Mouse (Mus musculus) MEL (cell line): Measurements from ENCODE around the gene Adcy1. TPM values are rescaled to one million over a fixed set of nuclear protein-coding genes. Genes with fewer than 3 reads are reported as not detected.

Experiments
- DNase-seq: peaks from one replicate; pipeline ENCODE4 v3.0.0; 2011; ENCODE audit warnings: low read depth, low spot score
- H3K27ac ChIP-seq: 2 replicates; pipeline ENCODE4 v1.5.1; 2012; ENCODE audit warnings: low read depth, mild to moderate bottlenecking, control low read depth, low read length, moderate library complexity; ENCODE audit not compliant: control insufficient read depth
- H3K27me3 ChIP-seq, 2 experiments: fragments of 150-350 bp in 1 of 2; sonication (generic) in 1 of 2; 2 replicates each; pipeline ENCODE4 v1.6.1; 2012; ENCODE audit warnings: low read length in 2 of 2, mild to moderate bottlenecking in 2 of 2, improper control_type of control experiment in 1 of 2, moderate library complexity in 1 of 2; ENCODE audit not compliant: insufficient read depth in 2 of 2, control insufficient read depth in 1 of 2
- H3K36me3 ChIP-seq, 2 experiments: 2 replicates each; pipeline ENCODE4 v1.6.1; 2012 to 2014; ENCODE audit warnings: low read length in 2 of 2, improper control_type of control experiment in 1 of 2, inconsistent platforms in 1 of 2, mild to moderate bottlenecking in 1 of 2; ENCODE audit not compliant: insufficient read depth in 2 of 2, control insufficient read depth in 1 of 2
- H3K4me1 ChIP-seq, 2 experiments: fragments of 150-350 bp in 1 of 2; sonication (generic) in 1 of 2; 2 replicates each; pipeline ENCODE4 v1.6.1; 2012; ENCODE audit warnings: low read length in 2 of 2, improper control_type of control experiment in 1 of 2, mild to moderate bottlenecking in 1 of 2; ENCODE audit not compliant: insufficient read depth in 2 of 2, control insufficient read depth in 1 of 2
- H3K4me3 ChIP-seq, 2 experiments: fragments of 150-350 bp in 1 of 2; sonication (generic) in 1 of 2; 2 replicates each; pipeline ENCODE4 v1.5.1; 2012; ENCODE audit warnings: low read depth in 2 of 2, low read length in 2 of 2, mild to moderate bottlenecking in 2 of 2, moderate library complexity in 2 of 2, control low read depth in 1 of 2, improper control_type of control experiment in 1 of 2; ENCODE audit not compliant: control insufficient read depth in 1 of 2, insufficient read depth in 1 of 2
- H3K79me2 ChIP-seq: 2 replicates; pipeline ENCODE4 v1.6.1; 2012; ENCODE audit warnings: mild to moderate bottlenecking, low read length, moderate library complexity; ENCODE audit not compliant: control insufficient read depth, poor library complexity, insufficient read depth
- H3K9ac ChIP-seq: 2 replicates; pipeline ENCODE4 v1.6.1; 2012; ENCODE audit warnings: low read depth, mild to moderate bottlenecking, control low read depth, low read length, moderate library complexity; ENCODE audit not compliant: control insufficient read depth, poor library complexity, severe bottlenecking
- H3K9me3 ChIP-seq: fragments of 150-350 bp; sonication (generic); replicated peaks from 2 replicates; pipeline ENCODE4 v1.6.1; 2012; ENCODE audit warnings: mild to moderate bottlenecking, low read length, improper control_type of control experiment, moderate library complexity; ENCODE audit not compliant: insufficient read depth
- BHLHE40 ChIP-seq: IDR thresholded peaks from 2 replicates; pipeline ENCODE4 v1.6.1; 2012; ENCODE audit warnings: low read depth, mild to moderate bottlenecking, inconsistent platforms, low read length, improper control_type of control experiment, borderline replicate concordance
- CHD2 ChIP-seq: IDR thresholded peaks from 2 replicates; pipeline ENCODE4 v1.6.1; 2011; ENCODE audit warnings: low read length, improper control_type of control experiment
- CTCF ChIP-seq, 3 experiments: IDR thresholded peaks in 2 of 3; conservative IDR thresholded peaks in 1 of 3; 2 replicates each; pipeline ENCODE4 v1.5.1; 2011 to 2012; ENCODE audit warnings: low read length in 3 of 3, low read depth in 2 of 3, mild to moderate bottlenecking in 2 of 3, improper control_type of control experiment in 1 of 3, inconsistent platforms in 1 of 3, mixed read lengths in 1 of 3, moderate library complexity in 1 of 3; ENCODE audit not compliant: control insufficient read depth in 1 of 3, insufficient read depth in 1 of 3, poor library complexity in 1 of 3, severe bottlenecking in 1 of 3
- E2F4 ChIP-seq: IDR thresholded peaks from 2 replicates; pipeline ENCODE4 v1.6.1; 2011; ENCODE audit warnings: low read depth, low read length, improper control_type of control experiment, borderline replicate concordance
- EP300 ChIP-seq, 2 experiments: IDR thresholded peaks; 2 replicates each; pipeline ENCODE4 v1.6.1; 2011; ENCODE audit warnings: improper control_type of control experiment in 2 of 2, low read length in 2 of 2, low read depth in 1 of 2, mild to moderate bottlenecking in 1 of 2
- GATA1 ChIP-seq: IDR thresholded peaks from 2 replicates; pipeline ENCODE4 v1.6.1; 2011; ENCODE audit warnings: low read depth, low read length, improper control_type of control experiment
- HCFC1 ChIP-seq: IDR thresholded peaks from 2 replicates; pipeline ENCODE4 v1.6.1; 2012; ENCODE audit warnings: low read depth, mild to moderate bottlenecking, inconsistent platforms, low read length, improper control_type of control experiment, moderate library complexity
- JUND ChIP-seq: IDR thresholded peaks from 2 replicates; pipeline ENCODE4 v1.6.1; 2011; ENCODE audit warnings: low read depth, mild to moderate bottlenecking, improper control_type of control experiment, low read length
- KAT2A ChIP-seq: conservative IDR thresholded peaks from 2 replicates; pipeline ENCODE4 v1.6.1; 2012; ENCODE audit warnings: low read depth, low read length, improper control_type of control experiment, inconsistent platforms
- MAFK ChIP-seq: IDR thresholded peaks from 2 replicates; pipeline ENCODE4 v1.6.1; 2011; ENCODE audit warnings: low read depth, mild to moderate bottlenecking, low read length, improper control_type of control experiment, borderline replicate concordance
- MEF2A ChIP-seq: IDR thresholded peaks from 2 replicates; pipeline ENCODE4 v1.6.1; 2014; ENCODE audit warnings: low read depth, mild to moderate bottlenecking, inconsistent platforms, low read length, improper control_type of control experiment; ENCODE audit not compliant: poor library complexity, insufficient replicate concordance, severe bottlenecking; ENCODE audit errors: extremely low read depth
- MXI1 ChIP-seq: IDR thresholded peaks from 2 replicates; pipeline ENCODE4 v1.6.1; 2011; ENCODE audit warnings: mild to moderate bottlenecking, low read depth, low read length, improper control_type of control experiment
- MYB ChIP-seq: IDR thresholded peaks from 2 replicates; pipeline ENCODE4 v1.6.1; 2011; ENCODE audit warnings: mild to moderate bottlenecking, low read depth, low read length, improper control_type of control experiment
- NELFE ChIP-seq: IDR thresholded peaks from 2 replicates; pipeline ENCODE4 v1.6.1; 2011; ENCODE audit warnings: low read depth, low read length, improper control_type of control experiment
- POLR2A ChIP-seq, 2 experiments: IDR thresholded peaks; 2 replicates each; pipeline ENCODE4 v1.6.1; 2011 to 2012; ENCODE audit warnings: low read length in 2 of 2, mild to moderate bottlenecking in 2 of 2, control low read depth in 1 of 2, improper control_type of control experiment in 1 of 2, low read depth in 1 of 2, moderate library complexity in 1 of 2; ENCODE audit not compliant: control insufficient read depth in 1 of 2, insufficient read depth in 1 of 2, poor library complexity in 1 of 2
- POLR2AphosphoS2 ChIP-seq: IDR thresholded peaks from 2 replicates; pipeline ENCODE4 v1.6.1; 2011; ENCODE audit warnings: low read length, improper control_type of control experiment
- POLR2AphosphoS5 ChIP-seq: IDR thresholded peaks from 2 replicates; pipeline ENCODE4 v1.6.1; 2012; ENCODE audit warnings: low read depth, borderline replicate concordance, mild to moderate bottlenecking, inconsistent platforms, low read length, moderate library complexity, mixed read lengths
- RAD21 ChIP-seq: IDR thresholded peaks from 2 replicates; pipeline ENCODE4 v1.6.1; 2011; ENCODE audit warnings: mild to moderate bottlenecking, low read depth, low read length, improper control_type of control experiment
- SMC3 ChIP-seq: IDR thresholded peaks from 2 replicates; pipeline ENCODE4 v1.6.1; 2011; ENCODE audit warnings: low read depth, low read length, improper control_type of control experiment
- TAL1 ChIP-seq: IDR thresholded peaks from 2 replicates; pipeline ENCODE4 v1.6.1; 2012; ENCODE audit warnings: mild to moderate bottlenecking, inconsistent platforms, low read length, moderate library complexity, mixed read lengths
- USF1 ChIP-seq: IDR thresholded peaks from 2 replicates; pipeline ENCODE4 v1.6.1; 2014; ENCODE audit warnings: low read depth, mild to moderate bottlenecking, inconsistent platforms, low read length, improper control_type of control experiment, moderate library complexity
- ZC3H11A ChIP-seq: IDR thresholded peaks from 2 replicates; pipeline ENCODE4 v1.6.1; 2012; ENCODE audit warnings: low read depth, mild to moderate bottlenecking, inconsistent platforms, low read length, improper control_type of control experiment
- ZKSCAN1 ChIP-seq: IDR thresholded peaks from 2 replicates; pipeline ENCODE4 v1.6.1; 2012; ENCODE audit warnings: low read depth, mild to moderate bottlenecking, inconsistent platforms, low read length, improper control_type of control experiment, moderate library complexity
- ZMIZ1 ChIP-seq: IDR thresholded peaks from 2 replicates; pipeline ENCODE4 v1.6.1; 2012; ENCODE audit warnings: low read depth, mild to moderate bottlenecking, inconsistent platforms, low read length, improper control_type of control experiment, moderate library complexity
- polyA plus RNA-seq, 2 experiments: library from polyadenylated mRNA; stranded (reverse) in 1 of 2; unstranded in 1 of 2; fragments of >175 nt in 1 of 2; fragments of >200 nt in 1 of 2; gene quantifications; 2 replicates each; pipeline versions ENCODE4 v1.2.1 to v1.2.4; 2012; ENCODE audit warnings: low replicate concordance in 2 of 2, low read depth in 1 of 2; ENCODE audit not compliant: insufficient read length in 2 of 2, insufficient read depth in 1 of 2, missing spikeins in 1 of 2
- total RNA-seq: library from RNA; depleted of rRNA; stranded (reverse); fragments of 300-350 nt; gene quantifications from 2 replicates; pipeline ENCODE4 v1.2.3, GENCODE M21; 2012

Adcy1 gene
- total and polyA plus RNA-seq, 3 experiments = under 0.01 TPM; not detected in 2

DNA sequence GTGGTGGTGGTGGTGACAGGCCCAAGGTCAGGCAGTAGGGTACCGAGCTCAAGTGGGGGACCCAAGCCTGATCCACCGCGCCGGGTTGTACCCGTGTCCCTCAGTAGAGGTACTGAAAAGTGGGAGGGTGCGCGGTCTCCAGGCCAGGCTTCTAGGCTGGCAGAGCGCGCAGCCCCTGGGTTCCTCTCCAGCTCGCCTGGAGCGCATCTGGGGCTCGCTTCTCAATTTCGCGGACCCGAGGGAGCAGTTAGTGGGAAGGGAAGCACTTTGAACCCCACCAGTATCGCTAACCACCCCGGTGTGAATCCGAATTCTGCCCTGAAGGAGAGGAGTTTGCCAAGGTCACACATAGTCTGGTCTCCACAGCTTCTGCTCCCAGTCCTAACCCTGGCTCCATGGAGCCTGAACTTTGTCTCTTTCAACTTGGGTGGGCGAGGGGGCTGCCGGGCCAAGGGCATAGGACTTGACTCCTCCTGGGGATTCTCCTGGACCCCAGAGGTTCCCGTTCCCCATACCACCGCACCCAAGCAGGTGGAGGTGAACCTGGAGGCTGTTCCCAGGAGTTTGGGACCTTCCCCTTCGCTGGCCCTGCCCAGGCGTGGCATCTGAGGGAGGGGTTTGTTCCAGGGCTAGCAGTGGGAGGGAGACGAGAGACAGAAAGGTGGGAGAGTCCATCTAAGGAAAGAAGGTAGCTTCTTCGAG, 1.3 kb downstream of the Adcy1 start:
- no peak overlapping the region for H3K9ac ChIP-seq
- no peak for TF ChIP-seq EP300 (IDR thresholded peaks at IDR 0.05; ENCODE audit: low read depth in 1 of 2, low read length in 2 of 2)
- TF ChIP-seq KAT2A = no peak
- no peak for TF ChIP-seq ZMIZ1
- TF ChIP-seq POLR2A (IDR thresholded peaks at IDR 0.05; ENCODE audit: control insufficient read depth in 1 of 2, insufficient read depth in 1 of 2, low read depth in 1 of 2, low read length in 2 of 2, poor library complexity in 1 of 2) = no peak
- TF ChIP-seq CHD2 = no peak
- TF ChIP-seq GATA1 = no peak
- no peak for TF ChIP-seq MXI1
- no peaks in the 10 kb centered on the region for H3K36me3 ChIP-seq
- H3K4me1 ChIP-seq = no peaks in the 10 kb centered on the region
- no peak overlapping the region for H3K27ac ChIP-seq
- H3K79me2 ChIP-seq = no peaks in the 10 kb centered on the region
- H3K27me3 ChIP-seq = no peaks in the 10 kb centered on the region; a peak in 1 of 4 replicates
- no peak overlapping the region for H3K4me3 ChIP-seq
- no peaks in the 10 kb centered on the region for H3K9me3 ChIP-seq
- no peak for DNase-seq

GRCm38 (mm10) chr11:7065388-7065787, 2.1 kb downstream of the Adcy1 start:
- TF ChIP-seq USF1 (no peak), ZKSCAN1 (no peak), NELFE (no peak), POLR2A (IDR thresholded peaks at IDR 0.05; ENCODE audit: control insufficient read depth in 1 of 2, insufficient read depth in 1 of 2, low read depth in 1 of 2, low read length in 2 of 2, poor library complexity in 1 of 2) (no peak), POLR2AphosphoS5 (no peak), HCFC1 (no peak), GATA1 (no peak), BHLHE40 (no peak)
- H3K27ac ChIP-seq = no peak overlapping the region
- no peaks in the 10 kb centered on the region; a peak in 1 of 4 replicates for H3K27me3 ChIP-seq
- H3K79me2 ChIP-seq = no peaks in the 10 kb centered on the region
- no peak overlapping the region for H3K9ac ChIP-seq
- no peaks in the 10 kb centered on the region for H3K4me1 ChIP-seq
- no peaks in the 10 kb centered on the region for H3K9me3 ChIP-seq
- H3K4me3 ChIP-seq = no peak overlapping the region
- DNase-seq = no peak
- no peaks in the 10 kb centered on the region for H3K36me3 ChIP-seq

GRCm38 (mm10) chr11:7065876-7066275, 2.6 kb downstream of the Adcy1 start:
- TF ChIP-seq MYB (no peak), TAL1 (no peak), JUND (no peak), POLR2AphosphoS2 (no peak), EP300 (IDR thresholded peaks at IDR 0.05; ENCODE audit: low read depth in 1 of 2, low read length in 2 of 2) (no peak), HCFC1 (no peak), MAFK (no peak), ZMIZ1 (no peak), RAD21 (no peak), GATA1 (no peak), MXI1 (no peak), MEF2A (no peak), ZC3H11A (no peak), CTCF (IDR thresholded peaks at IDR 0.05 in 2 of 3, conservative IDR thresholded peaks at IDR 0.05 in 1 of 3; ENCODE audit: control insufficient read depth in 1 of 3, insufficient read depth in 1 of 3, low read depth in 2 of 3, low read length in 3 of 3, poor library complexity in 1 of 3, severe bottlenecking in 1 of 3) (no peak), E2F4 (no peak), SMC3 (no peak), KAT2A (no peak)
- Histone ChIP-seq H3K9me3 (no peaks in the 10 kb centered on the region), H3K36me3 (no peaks in the 10 kb centered on the region), H3K4me3 (no peak overlapping the region), H3K27ac (no peak overlapping the region), H3K79me2 (no peaks in the 10 kb centered on the region), H3K27me3 (no peaks in the 10 kb centered on the region; a peak in 1 of 4 replicates), H3K4me1 (no peaks in the 10 kb centered on the region), H3K9ac (no peak overlapping the region)
- DNase-seq = no peak
